Mouse (Mus musculus) left cerebral cortex, adult 11 months (tissue): Measurements from ENCODE around the gene Rbm26.
A peak's percentile ranks its signal among the peaks of the same experiment; 100 is the strongest.

ENCODE experiments used
- DNase-seq: peaks from one replicate; pipeline ENCODE4 v3.0.0; 2022; ENCODE audit warnings: low spot score

Rbm26 gene

DNA sequence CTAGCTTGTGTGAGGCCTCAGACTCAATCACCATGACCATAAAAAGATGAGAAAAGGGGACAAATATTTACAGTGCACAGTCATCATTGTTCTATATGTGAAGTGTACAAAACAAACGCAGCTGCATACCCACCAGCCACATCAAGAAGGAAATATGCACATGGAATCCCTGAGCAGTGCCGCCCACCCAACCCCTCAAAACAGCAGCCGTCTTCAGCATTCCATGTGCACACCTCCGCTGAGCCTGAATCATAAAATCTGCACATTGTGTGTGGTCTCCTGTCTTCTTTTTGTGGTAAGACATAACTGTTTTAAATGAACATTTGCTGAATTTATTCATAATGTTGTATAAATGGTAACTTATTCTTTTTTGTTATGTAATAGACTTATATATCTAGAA is 90.1 kb downstream of the Rbm26 start:
- peak; percentile 37 for DNase-seq

DNA sequence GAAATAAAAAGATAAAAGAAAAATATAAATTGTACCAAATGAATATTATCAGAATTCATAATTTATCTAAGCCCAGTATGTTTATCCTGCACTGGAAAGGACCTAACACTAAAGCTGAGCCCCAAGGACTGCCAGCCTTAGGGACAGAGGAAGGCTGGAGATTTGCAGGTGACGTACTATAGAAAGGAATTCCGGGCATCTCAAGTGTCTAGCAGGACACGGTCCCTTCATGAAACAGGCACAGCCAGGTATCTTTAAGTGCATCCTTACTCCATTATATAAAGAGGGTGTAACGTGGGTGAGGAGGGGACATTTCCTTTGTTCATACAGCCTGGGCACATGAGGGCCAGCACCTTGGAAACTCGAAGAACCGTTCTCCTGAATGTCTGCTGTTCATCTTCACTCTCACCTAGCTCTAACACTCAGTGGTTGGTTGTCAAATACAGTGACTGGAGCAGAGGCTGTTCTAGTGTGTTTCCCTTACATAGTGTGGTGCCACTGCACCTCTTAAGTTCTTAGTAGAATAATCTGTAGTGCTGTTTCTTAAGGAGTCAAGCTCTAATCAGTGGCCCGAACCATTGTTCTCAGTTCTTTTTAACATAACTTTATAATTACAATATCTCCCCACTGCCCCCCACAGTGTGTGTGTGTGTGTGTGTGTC is 91.7 kb downstream of the Rbm26 start:
- no peak for DNase-seq

DNA sequence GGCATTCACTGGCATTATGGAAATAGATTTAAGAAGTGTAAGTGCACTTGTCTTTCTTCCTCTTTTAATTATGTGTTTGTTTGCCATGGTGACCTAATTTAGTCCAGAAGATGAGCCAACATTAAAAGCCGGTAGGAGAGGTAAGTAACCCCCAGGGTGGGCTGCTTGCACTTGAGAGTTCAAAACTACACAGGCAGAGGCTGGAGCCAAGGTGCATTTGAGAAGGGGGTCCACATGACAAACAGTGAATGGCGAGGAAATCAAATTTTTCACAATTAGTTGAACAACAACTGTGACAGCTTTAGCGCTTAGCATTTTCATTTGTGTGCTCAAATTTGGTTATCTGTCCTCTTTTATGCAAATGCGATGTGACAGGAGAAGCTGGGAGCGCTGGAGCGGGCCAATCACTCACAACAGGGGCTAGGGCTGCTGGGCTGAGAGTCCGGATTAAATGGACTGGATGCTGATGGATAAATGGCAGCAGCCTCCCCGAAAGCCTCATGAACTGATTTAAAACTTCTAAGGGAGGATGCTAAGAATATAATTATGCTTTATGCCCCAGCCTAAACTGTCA is 92.3 kb downstream of the Rbm26 start:
- no peak for DNase-seq

- DNase-seq = no peak
Observed at GRCm38 (mm10) chr14:105084106-105084505, 93.0 kb downstream of the Rbm26 start.

- no peak for DNase-seq
Observed at GRCm38 (mm10) chr14:105074776-105075175, 102.4 kb downstream of the Rbm26 start.

DNA sequence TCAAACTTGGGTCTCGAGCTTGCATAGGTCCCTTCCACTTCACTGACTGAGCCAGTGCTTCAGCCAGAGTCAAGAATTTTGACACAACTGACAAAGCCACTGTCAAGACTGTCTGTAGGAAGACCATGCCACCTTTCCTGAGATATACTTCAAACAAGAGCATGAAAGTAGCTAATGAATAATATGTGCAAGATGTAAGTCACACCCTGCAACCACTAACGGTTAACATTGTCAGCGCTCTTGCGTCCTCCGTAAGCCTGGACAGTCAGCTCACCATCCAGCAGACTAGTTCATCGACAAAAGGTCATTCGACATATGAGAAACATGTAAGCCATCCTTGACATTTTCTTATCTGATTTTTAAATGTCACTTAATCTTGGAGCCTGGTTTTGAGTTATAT is 102.8 kb downstream of the Rbm26 start:
- DNase-seq = no peak

GRCm38 (mm10) chr14:105071010-105071509 is 106.1 kb downstream of the Rbm26 start:
- no peak for DNase-seq

- DNase-seq = no peak
Observed at GRCm38 (mm10) chr14:105070258-105071009, 106.7 kb downstream of the Rbm26 start.

DNA sequence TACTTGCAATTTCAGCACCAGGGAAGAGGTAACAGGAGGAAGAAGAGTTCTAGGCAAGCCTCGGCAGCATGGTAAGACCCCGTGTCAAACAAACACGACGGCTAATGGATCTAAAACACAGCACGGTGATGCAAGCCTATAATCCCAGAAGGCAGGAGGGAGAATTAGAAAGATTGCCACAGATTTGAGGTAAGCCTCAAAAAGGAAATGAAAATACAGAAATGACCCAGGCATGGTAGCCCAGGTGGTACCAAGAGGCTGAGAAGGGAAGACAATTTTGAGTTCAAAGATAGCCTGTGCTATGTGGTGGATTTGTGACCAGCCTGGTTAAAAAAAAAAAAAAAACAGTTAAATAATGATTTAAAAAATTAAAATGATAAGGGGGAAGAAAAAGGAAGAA is 109.1 kb downstream of the Rbm26 start:
- DNase-seq = no peak

DNA sequence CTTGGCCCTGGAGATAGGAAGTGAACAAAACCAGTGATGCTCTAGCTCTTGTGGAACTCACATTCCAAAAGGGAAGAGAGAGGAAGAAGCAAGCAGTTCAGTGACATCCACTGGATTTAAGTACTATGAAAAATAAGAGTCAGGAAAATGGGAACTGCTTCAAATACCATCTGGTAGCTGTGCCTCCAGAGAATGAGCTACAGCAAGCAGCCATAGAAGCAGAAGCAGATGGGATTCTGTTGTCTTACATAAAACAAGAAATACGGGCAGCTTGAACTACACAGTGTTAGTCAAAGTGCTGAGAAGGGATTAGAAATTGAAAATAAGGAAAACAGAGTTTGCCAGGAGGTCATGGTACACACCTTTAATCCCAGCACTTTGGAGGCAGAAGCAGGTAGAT is 112.9 kb downstream of the Rbm26 start:
- no peak for DNase-seq

- no peak for DNase-seq
Observed at GRCm38 (mm10) chr14:105061230-105061629, 115.9 kb downstream of the Rbm26 start.

GRCm38 (mm10) chr14:105057934-105058333 is 119.2 kb downstream of the Rbm26 start:
- DNase-seq = no peak
